Mouse (Mus musculus) E14TG2a.4 (cell line): ENCODE measurements around the gene Cmss1.

Source experiments
- CTCF ChIP-seq: conservative IDR thresholded peaks from 2 replicates; pipeline ENCODE4 v1.5.1; 2014; ENCODE audit warnings: low read length
- NANOG ChIP-seq: IDR thresholded peaks from 2 replicates; pipeline ENCODE4 v1.6.1; 2014; ENCODE audit warnings: borderline replicate concordance, low read length, mixed read lengths
- POU5F1 ChIP-seq: IDR thresholded peaks from 2 replicates; pipeline ENCODE4 v1.6.1; 2014; ENCODE audit warnings: low read length, borderline replicate concordance

GRCm38 (mm10) chr16:57577519-57577918 is 29.1 kb downstream of the Cmss1 start:
- TF ChIP-seq CTCF (no peak), POU5F1 (no peak), NANOG (no peak)
